Mouse (Mus musculus): ENCODE data around the gene Npdc1. TPM values are rescaled to one million over a fixed set of nuclear protein-coding genes. Genes with fewer than 3 reads are reported as not detected.
A peak's percentile ranks its signal among the peaks of the same experiment; 100 is the strongest.

The Npdc1 gene
- polyA plus RNA-seq (2015; fragmentation: Nextera tagmentation; extraction: Ambion mirVana): 40.9 and 48.2 TPM in 2 replicates

DNA sequence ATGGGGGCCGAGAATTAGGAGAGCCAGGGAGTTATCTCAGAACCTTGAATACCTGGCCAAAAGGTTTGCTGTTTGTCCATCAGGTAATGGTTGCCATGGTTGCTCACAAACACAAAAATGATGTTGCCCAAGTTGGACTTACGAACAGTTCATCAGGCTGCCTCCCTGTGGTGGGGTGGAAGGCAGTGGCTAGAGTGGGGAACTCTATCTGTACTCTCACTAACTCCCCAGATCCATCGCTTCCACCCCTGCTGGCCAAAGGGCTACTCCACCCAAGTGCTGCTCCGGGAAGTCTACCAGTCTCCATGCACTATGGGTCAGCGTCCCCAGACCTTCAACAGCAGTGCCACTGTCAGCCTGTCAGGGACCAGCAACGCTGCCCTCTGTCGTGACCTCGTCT lies at the start of gene Npdc1:
TSS of gene Npdc1 (plus strand) at position 301 of the 400 bp plus-strand sequence.
- H3K27me3 ChIP-seq (replicated peaks): peaks cover 68% of the 10 kb centered on the region
- no peaks in the 10 kb centered on the region for H3K36me3 ChIP-seq
- H3K9ac ChIP-seq: no peak within 1 kb of the TSS
- H3K4me3 ChIP-seq (replicated peaks): no peak within 1 kb of the TSS
- WGBS: 58% methylated on average over 8 of the region's 8 CpGs
- H3K4me1 ChIP-seq (replicated peaks): peaks cover 21% of the 10 kb centered on the region
- H3K4me2 ChIP-seq (replicated peaks): no peak within 1 kb of the TSS
- no peak for ATAC-seq
- no peaks in the 10 kb centered on the region for H3K9me3 ChIP-seq
- H3K27ac ChIP-seq: no peak within 1 kb of the TSS

DNA sequence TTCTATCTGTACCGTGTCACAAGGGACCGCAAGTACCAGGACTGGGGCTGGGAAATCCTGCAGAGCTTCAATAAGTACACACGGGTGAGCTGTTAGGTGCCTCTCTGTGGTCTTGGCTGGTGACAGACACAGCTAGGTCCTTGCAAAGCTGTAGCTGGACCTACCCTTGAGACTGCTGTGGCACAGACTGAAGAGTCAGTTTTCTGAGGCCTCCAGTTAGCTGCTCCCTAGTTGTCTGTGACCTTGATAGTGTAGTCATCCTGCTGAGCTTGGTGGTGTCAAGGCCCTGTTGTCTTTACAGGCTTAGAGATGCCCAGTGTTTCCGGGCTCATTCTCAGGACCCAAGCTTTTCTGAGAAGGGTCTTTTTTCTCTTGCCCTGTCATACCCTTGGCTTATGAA lies 49.7 kb upstream of the Npdc1 start:
- no peak for ATAC-seq
- Histone ChIP-seq H3K27ac (no peak overlapping the region), H3K4me3 (replicated peaks) (no peak overlapping the region), H3K4me2 (replicated peaks) (no peak overlapping the region), H3K9ac (no peak overlapping the region), H3K4me1 (replicated peaks) (0 out of 2 replicates have a peak, but pooled peaks cover under 1% of the 10 kb centered on the region), H3K36me3 (peaks cover 70% of the 10 kb centered on the region), H3K27me3 (replicated peaks) (no peaks in the 10 kb centered on the region), H3K9me3 (no peaks in the 10 kb centered on the region)
- 94% methylated on average over 4 of the region's 4 CpGs for WGBS

DNA sequence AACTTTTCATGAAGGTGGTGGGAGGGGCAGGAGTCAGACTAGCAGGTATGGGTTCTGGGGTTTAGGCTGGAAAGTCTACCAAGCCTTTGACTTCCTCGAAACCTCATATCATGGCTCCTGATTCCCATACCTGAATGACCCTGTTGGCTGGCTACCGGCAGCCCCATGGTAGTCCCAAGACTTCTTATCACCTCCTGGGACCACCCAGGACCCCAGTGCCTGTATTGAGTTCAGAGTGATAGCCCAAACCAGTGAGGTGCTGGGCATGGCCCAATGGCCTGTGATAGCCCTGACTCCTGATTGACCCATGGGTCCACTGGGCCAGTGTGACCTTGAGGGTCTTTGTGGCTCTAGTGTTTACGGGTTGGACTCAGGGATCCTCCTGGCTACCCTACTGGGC lies 48.5 kb upstream of the Npdc1 start:
- Histone ChIP-seq H3K27me3 (replicated peaks) (no peaks in the 10 kb centered on the region), H3K27ac (no peak overlapping the region), H3K9ac (no peak overlapping the region), H3K36me3 (peaks cover 58% of the 10 kb centered on the region), H3K4me3 (replicated peaks) (no peak overlapping the region), H3K4me1 (replicated peaks) (peaks cover 12% of the 10 kb centered on the region), H3K4me2 (replicated peaks) (no peak overlapping the region), H3K9me3 (no peaks in the 10 kb centered on the region)
- no peak for ATAC-seq
- 91% methylated on average over 3 of the region's 3 CpGs for WGBS

DNA sequence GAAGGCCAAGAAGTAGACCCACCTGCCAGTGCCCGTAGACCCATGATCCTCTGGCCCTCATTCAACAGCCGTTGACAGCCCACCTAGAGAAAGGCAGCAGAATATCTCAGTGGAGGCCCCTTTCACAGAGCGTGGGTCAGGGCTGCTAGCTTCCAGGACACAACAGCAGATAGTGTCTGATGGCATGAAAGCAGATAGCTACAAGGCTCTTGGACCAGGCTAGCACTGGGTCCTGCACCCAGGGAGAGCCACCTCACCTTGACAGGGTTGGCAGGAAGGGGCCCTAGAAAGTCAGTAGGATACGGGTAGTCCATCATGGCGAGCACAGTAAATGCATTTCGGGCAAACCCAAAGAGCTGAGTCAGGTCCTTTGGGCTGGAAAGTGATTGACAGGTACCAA lies 44.9 kb upstream of the Npdc1 start:
- WGBS: 85% methylated on average over 6 of the region's 6 CpGs
- no peak for ATAC-seq
- H3K9me3 ChIP-seq: no peaks in the 10 kb centered on the region

DNA sequence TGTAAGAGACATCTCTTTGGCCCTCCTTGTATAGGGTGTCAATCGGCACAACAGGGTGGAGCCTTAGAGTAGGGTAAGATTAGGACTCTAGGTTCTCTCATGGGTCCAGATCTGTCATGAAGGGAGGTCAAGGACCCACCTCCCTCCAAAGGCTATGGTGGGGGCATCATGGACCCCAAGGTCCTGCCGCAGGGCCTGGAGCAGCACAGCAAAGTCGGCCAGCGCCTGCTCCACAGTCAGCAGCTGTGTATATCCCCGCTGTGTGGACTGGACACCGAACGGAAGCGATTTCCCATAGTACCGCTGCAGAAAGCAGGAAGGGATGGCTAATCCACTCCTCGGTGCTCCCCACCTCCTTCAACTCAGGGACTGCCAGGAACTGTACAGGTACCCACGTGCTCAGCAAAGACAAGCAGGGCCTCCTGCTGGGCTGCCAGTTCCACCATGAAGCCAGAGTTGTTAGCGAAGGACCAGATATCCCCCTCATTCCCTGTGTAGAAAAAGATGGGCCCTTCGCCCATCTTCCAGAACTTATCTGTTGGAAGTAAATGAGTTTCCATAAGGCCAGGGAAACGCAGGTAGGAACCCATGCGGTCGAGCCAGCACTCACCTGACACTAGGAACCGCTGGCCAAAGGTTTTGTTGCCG lies 43.6 kb upstream of the Npdc1 start:
- H3K4me3 ChIP-seq (replicated peaks): peak overlapping the region; percentile 51
- WGBS: 37% methylated on average over 18 of the region's 18 CpGs
- no peaks in the 10 kb centered on the region for H3K27me3 ChIP-seq (replicated peaks)
- no peaks in the 10 kb centered on the region for H3K9me3 ChIP-seq
- no peak overlapping the region for H3K27ac ChIP-seq
- ATAC-seq: no peak
- peaks cover 23% of the 10 kb centered on the region for H3K4me1 ChIP-seq (replicated peaks)
- peaks cover 16% of the 10 kb centered on the region for H3K36me3 ChIP-seq
- H3K9ac ChIP-seq: peak overlapping the region; percentile 50
- peak overlapping the region; percentile 89 for H3K4me2 ChIP-seq (replicated peaks)

More for the DNA sequence above, 44.9 kb upstream of the Npdc1 start:
- Histone ChIP-seq H3K27ac (no peak overlapping the region), H3K27me3 (replicated peaks) (no peaks in the 10 kb centered on the region), H3K9ac (no peak overlapping the region), H3K4me1 (replicated peaks) (peaks cover 23% of the 10 kb centered on the region), H3K4me3 (replicated peaks) (no peak overlapping the region), H3K4me2 (replicated peaks) (no peak overlapping the region), H3K36me3 (peaks cover 29% of the 10 kb centered on the region)

DNA sequence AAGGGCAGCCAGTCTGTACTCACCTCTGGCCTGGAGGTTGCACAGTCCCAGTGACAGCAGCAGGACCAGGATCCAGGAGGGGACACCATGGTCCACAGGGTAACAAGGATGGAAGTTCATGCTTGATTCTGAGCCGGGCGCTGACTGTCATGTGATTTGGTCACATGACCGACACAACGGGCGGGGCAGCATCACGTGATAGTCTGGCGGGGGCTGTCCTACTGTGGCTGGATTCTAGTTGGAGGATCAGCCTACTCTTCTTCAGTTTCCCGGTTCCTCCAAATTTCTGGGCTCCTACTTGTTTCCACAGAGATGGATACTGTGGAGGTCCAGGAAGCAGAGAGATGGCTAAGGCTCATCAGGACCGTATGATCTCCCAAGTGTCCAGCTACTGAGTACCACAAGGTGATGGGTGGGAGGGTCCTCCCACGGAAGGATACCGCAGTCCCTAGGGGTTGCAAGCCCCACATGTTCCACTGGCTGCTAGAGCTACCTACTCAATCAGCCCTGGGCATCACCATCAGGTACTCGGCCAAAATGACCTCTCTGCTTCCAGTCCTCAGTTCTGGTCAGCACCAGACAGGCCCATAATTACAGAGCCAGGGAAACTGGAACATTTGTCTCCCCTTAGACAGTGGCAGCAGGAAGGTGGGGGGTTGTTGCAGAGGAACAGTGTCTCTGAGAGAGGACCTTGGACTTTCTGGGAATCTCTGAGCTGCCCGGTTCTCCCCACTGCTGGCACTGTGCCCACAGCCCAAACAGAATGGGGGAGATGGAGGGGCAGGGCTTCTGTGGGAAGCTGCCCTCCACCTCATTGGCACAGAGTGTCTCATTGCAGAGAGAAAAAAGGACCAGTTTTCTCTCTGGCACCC lies 42.7 kb upstream of the Npdc1 start, which contains the start of gene Dpp7:
TSS of gene Dpp7 (minus strand) at position 152 of the 872 bp plus-strand sequence.
- peaks cover 12% of the 10 kb centered on the region for H3K36me3 ChIP-seq
- peaks cover 23% of the 10 kb centered on the region for H3K4me1 ChIP-seq (replicated peaks)
- peak within 1 kb of the TSS; percentile 51 for H3K4me3 ChIP-seq (replicated peaks)
- H3K9me3 ChIP-seq: no peaks in the 10 kb centered on the region
- 4% methylated on average over 13 of the region's 13 CpGs for WGBS
- H3K27me3 ChIP-seq (replicated peaks): no peaks in the 10 kb centered on the region
- H3K4me2 ChIP-seq (replicated peaks): peak within 1 kb of the TSS; percentile 89
- H3K9ac ChIP-seq: peak within 1 kb of the TSS; percentile 50
- no peak within 1 kb of the TSS for H3K27ac ChIP-seq
- peak; percentile 83 for ATAC-seq

DNA sequence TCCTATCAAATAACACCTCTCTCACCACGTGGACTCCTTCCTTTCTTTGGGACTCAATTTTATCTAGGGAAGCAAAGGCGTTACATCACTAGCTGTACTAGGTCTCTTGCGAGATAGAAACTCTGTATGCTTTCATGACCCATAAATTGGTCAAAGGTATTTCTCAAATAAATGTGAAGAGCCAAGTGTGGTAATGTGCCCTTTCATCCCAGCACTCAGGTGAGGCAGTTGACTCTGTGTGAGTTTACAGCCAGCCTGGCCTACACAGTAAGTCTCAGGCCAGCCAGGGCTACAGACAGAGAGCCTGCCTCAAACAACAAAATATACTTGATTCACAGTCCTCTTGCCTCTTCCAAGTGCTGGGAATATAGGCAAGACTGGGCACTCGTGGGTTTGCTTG lies 39.3 kb upstream of the Npdc1 start:
- H3K27ac ChIP-seq: no peak overlapping the region
- H3K36me3 ChIP-seq: no peaks in the 10 kb centered on the region; the same call in 1 of the 2 replicates
- H3K4me2 ChIP-seq (replicated peaks): no peak overlapping the region
- ATAC-seq: no peak
- H3K27me3 ChIP-seq (replicated peaks): no peaks in the 10 kb centered on the region
- peaks cover 32% of the 10 kb centered on the region for H3K4me1 ChIP-seq (replicated peaks)
- H3K9me3 ChIP-seq: no peaks in the 10 kb centered on the region
- H3K9ac ChIP-seq: no peak overlapping the region
- H3K4me3 ChIP-seq (replicated peaks): no peak overlapping the region
- 78% methylated on average over 4 of the region's 4 CpGs for WGBS

DNA sequence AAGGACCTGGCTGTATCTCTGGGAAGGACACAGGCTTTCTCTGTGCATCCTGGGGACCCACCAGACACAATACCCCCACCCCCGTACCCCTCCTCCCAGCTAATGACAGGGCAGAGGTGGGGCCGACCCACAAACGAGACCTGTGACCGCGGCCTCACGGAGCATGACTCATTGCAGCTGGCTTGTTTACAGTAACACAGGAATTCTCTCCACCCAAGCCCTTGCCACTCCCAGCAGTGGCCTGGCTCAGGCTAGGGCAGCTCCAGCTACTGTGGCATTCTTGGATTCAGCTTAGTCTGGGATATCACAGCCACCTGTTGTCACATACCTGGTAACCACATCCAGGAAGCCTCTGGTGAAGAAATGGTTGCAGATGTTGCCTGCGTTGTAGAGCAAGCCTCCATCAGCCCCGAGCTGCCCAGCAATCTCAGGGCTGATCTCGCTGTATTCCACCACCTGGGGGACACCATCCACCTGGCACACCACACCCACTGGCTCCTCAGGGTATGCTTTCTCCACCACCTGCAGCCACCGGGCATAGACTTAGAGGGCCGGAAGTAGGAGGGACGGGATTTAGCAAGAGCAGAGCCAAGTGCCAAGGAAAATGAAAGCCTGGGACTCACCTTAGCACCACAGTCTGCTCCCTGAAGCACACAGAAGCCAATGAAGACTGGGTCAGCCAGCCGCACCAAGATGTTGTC lies 35.5 kb upstream of the Npdc1 start:
- ATAC-seq: peak; percentile 64
- peak overlapping the region; percentile 68 for H3K4me3 ChIP-seq (replicated peaks)
- 42% methylated on average over 13 of the region's 13 CpGs for WGBS
- no peaks in the 10 kb centered on the region for H3K9me3 ChIP-seq
- peaks cover 13% of the 10 kb centered on the region for H3K4me1 ChIP-seq (replicated peaks)
- H3K27ac ChIP-seq: peak overlapping the region; percentile 75
- peak overlapping the region; percentile 95 for H3K4me2 ChIP-seq (replicated peaks)
- no peaks in the 10 kb centered on the region; the same call in 1 of the 2 replicates for H3K36me3 ChIP-seq
- H3K27me3 ChIP-seq (replicated peaks): no peaks in the 10 kb centered on the region
- peak overlapping the region; percentile 70; the same call in 1 of the 2 replicates for H3K9ac ChIP-seq

DNA sequence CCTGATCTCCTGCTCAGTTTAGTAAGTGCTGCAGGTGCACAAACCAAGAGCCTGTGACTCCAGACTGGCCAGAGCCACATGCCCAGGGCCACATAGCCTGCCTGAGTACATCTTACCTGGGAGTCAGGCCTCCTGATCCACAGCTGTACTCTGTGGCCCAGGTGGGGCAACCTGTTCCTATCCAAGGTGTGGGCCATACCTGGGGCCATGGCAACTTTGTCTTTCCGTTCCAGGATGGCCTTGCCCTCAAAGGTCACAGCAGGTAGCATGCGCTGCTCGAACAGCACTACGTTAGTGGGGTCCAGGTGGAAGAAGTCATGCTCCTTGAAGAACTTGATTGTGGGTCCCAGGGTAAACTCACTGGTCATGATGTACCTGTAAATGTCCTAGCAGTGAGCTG lies 34.8 kb upstream of the Npdc1 start:
- WGBS: 78% methylated on average over 4 of the region's 4 CpGs
- H3K4me3 ChIP-seq (replicated peaks): peak overlapping the region; percentile 68
- no peak for ATAC-seq

DNA sequence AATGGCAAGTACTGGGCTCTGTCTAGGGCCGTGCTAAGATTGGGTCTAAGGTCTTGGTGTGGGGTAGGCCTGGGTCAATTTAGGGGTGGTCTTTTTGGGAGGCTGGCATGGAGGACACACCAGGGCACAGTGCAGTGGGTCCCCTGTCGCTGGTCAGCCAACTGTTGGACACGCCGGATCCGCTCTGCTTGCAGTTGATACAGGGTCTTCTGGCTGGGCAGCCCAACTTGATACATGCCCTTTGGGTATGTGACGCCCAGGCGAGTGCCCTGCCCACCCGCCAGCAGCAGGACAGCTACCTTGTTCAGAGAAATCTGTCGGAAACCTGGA lies 34.4 kb upstream of the Npdc1 start:
- Histone ChIP-seq H3K9ac (peak overlapping the region; percentile 70), H3K36me3 (no peaks in the 10 kb centered on the region; the same call in 1 of the 2 replicates), H3K4me1 (replicated peaks) (peaks cover 13% of the 10 kb centered on the region), H3K4me2 (replicated peaks) (peak overlapping the region; percentile 95), H3K9me3 (no peaks in the 10 kb centered on the region), H3K27ac (peak overlapping the region; percentile 75; the same call in 1 of the 2 replicates), H3K27me3 (replicated peaks) (no peaks in the 10 kb centered on the region), H3K4me3 (replicated peaks) (peak overlapping the region; percentile 68)
- 0 out of 2 replicates have a peak, but pooled peaks have one; percentile 0 for ATAC-seq
- 29% methylated on average over 9 of the region's 9 CpGs for WGBS

More for the DNA sequence above, 34.8 kb upstream of the Npdc1 start:
- Histone ChIP-seq H3K9ac (peak overlapping the region; percentile 70), H3K36me3 (no peaks in the 10 kb centered on the region; the same call in 1 of the 2 replicates), H3K27ac (peak overlapping the region; percentile 75; the same call in 1 of the 2 replicates), H3K4me2 (replicated peaks) (peak overlapping the region; percentile 95), H3K4me1 (replicated peaks) (peaks cover 13% of the 10 kb centered on the region), H3K27me3 (replicated peaks) (no peaks in the 10 kb centered on the region), H3K9me3 (no peaks in the 10 kb centered on the region)

DNA sequence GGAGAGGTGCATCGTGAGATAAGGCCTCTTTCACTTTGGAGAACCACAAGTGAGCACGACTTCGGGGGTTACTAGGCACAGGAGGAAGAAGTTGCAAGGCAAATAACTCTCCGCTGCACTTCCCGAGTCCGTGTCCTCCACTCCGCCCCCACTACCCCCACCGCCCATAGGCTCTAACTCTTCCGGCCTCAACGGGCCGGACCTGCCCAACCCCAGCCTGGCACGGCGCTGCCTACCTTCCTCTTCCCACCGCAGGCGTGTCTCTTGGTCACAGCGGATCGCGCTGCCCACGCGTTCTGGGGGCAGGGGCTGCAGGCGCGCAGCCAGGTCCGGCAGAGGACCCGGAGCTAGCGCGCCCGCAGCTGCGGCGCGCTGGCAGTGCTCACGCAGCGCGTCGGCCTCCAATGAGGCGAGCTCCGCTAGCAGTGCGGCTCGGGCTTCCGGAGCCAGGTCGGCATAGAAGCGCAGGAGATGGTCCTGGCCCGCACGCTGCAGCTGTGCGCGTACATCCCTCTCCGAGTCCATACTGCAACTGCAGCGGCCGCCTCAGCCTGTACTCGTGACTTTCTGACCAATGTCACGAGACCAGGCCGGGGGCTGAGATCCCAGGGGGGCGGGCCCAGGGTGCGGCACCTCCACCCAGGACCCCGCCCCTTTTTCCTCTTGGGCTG lies 33.9 kb upstream of the Npdc1 start, which contains the start of gene Uap1l1:
TSS of gene Uap1l1 (minus strand) at position 592 of the 671 bp plus-strand sequence.
- Histone ChIP-seq H3K9me3 (no peaks in the 10 kb centered on the region), H3K27ac (peak within 1 kb of the TSS; percentile 75), H3K4me2 (replicated peaks) (peak within 1 kb of the TSS; percentile 95), H3K4me3 (replicated peaks) (peak within 1 kb of the TSS; percentile 68), H3K9ac (peak within 1 kb of the TSS; percentile 70), H3K27me3 (replicated peaks) (no peaks in the 10 kb centered on the region), H3K36me3 (no peaks in the 10 kb centered on the region), H3K4me1 (replicated peaks) (peaks cover 13% of the 10 kb centered on the region)
- ATAC-seq: peak; percentile 85
- WGBS: under 1% methylated on average over 54 of the region's 54 CpGs

Data from intestine, embryonic 15.5 days (tissue).